Mouse (Mus musculus) myocyte (in vitro differentiated cells): Measurements from ENCODE around the gene Iqgap2. TPM values are rescaled to one million over a fixed set of nuclear protein-coding genes. Genes with fewer than 3 reads are reported as not detected.

ENCODE experiments used
- H3K27me3 ChIP-seq: one replicate; pipeline ENCODE4 v1.6.1; 2011; ENCODE audit not compliant: control insufficient read depth, insufficient read depth, insufficient read length
- H3K36me3 ChIP-seq: one replicate; pipeline ENCODE4 v1.6.1; 2011; ENCODE audit not compliant: control insufficient read depth, insufficient read depth
- H3K4me2 ChIP-seq: one replicate; pipeline ENCODE4 v1.6.1; 2011; ENCODE audit warnings: low read depth, control low read depth
- H3K4me3 ChIP-seq: one replicate; pipeline ENCODE4 v1.5.1; 2011; ENCODE audit warnings: mild to moderate bottlenecking, control low read depth, moderate library complexity
- H3K79me2 ChIP-seq: one replicate; pipeline ENCODE4 v1.6.1; 2011; ENCODE audit not compliant: control insufficient read depth, insufficient read depth
- H3ac ChIP-seq: one replicate; pipeline ENCODE4 v1.6.1; 2011; ENCODE audit not compliant: control insufficient read depth, insufficient read length
- CEBPB ChIP-seq: IDR thresholded peaks from 2 replicates; pipeline ENCODE4 v1.6.1; 2011; ENCODE audit warnings: mild to moderate bottlenecking, moderate library complexity; ENCODE audit not compliant: poor library complexity, insufficient read depth, severe bottlenecking
- E2F4 ChIP-seq: IDR thresholded peaks from one replicate; pipeline ENCODE4 v1.6.1; 2011; ENCODE audit warnings: mild to moderate bottlenecking, control low read depth, moderate library complexity; ENCODE audit not compliant: insufficient read depth
- MAX ChIP-seq: IDR thresholded peaks from one replicate; pipeline ENCODE4 v1.6.1; 2011; ENCODE audit warnings: low read depth, mild to moderate bottlenecking, control low read depth
- MYOD1 ChIP-seq, 3 experiments: IDR thresholded peaks; one replicate each; pipeline ENCODE4 v1.6.1; 2011; ENCODE audit warnings: control low read depth in 2 of 3, low read depth in 2 of 3, mild to moderate bottlenecking in 2 of 3, moderate library complexity in 1 of 3; ENCODE audit not compliant: insufficient read length in 2 of 3, control insufficient read depth in 1 of 3
- MYOG ChIP-seq, 3 experiments: IDR thresholded peaks; one replicate each; pipeline ENCODE4 v1.6.1; 2011; ENCODE audit warnings: control low read depth in 2 of 3, low read depth in 2 of 3, mild to moderate bottlenecking in 2 of 3; ENCODE audit not compliant: insufficient read length in 2 of 3, control insufficient read depth in 1 of 3, insufficient read depth in 1 of 3
- POLR2A ChIP-seq: IDR thresholded peaks from one replicate; pipeline ENCODE4 v1.6.1; 2011; ENCODE audit warnings: low read depth, mild to moderate bottlenecking, control low read depth, moderate library complexity; ENCODE audit not compliant: insufficient read length
- POLR2AphosphoS2 ChIP-seq: IDR thresholded peaks from one replicate; pipeline ENCODE4 v1.6.1; 2011; ENCODE audit warnings: low read depth, control low read depth; ENCODE audit not compliant: insufficient read length
- REST ChIP-seq: IDR thresholded peaks from one replicate; pipeline ENCODE4 v1.6.1; 2011; ENCODE audit warnings: mild to moderate bottlenecking, control low read depth, moderate library complexity; ENCODE audit not compliant: insufficient read depth, insufficient read length
- SRF ChIP-seq: IDR thresholded peaks from one replicate; pipeline ENCODE4 v1.6.1; 2011; ENCODE audit warnings: low read depth; ENCODE audit not compliant: control insufficient read depth, insufficient read length
- TCF12 ChIP-seq: IDR thresholded peaks from one replicate; pipeline ENCODE4 v1.6.1; 2011; ENCODE audit warnings: mild to moderate bottlenecking, control low read depth; ENCODE audit not compliant: poor library complexity, insufficient read depth, severe bottlenecking
- TCF3 ChIP-seq: IDR thresholded peaks from one replicate; pipeline ENCODE4 v1.6.1; 2011; ENCODE audit warnings: low read depth, control low read depth; ENCODE audit not compliant: insufficient read length
- USF1 ChIP-seq: IDR thresholded peaks from one replicate; pipeline ENCODE4 v1.6.1; 2011; ENCODE audit warnings: low read depth, mild to moderate bottlenecking, control low read depth, moderate library complexity
- polyA plus RNA-seq: library from polyadenylated mRNA; unstranded; fragments of >200 nt; fragmentation: generic; extraction: Trizol; gene quantifications from one replicate; pipeline ENCODE4 v1.2.1, GENCODE M21; 2012; ENCODE audit warnings: missing spikeins

The Iqgap2 gene
- polyA plus RNA-seq, 1 experiment: 0.02 TPM

DNA sequence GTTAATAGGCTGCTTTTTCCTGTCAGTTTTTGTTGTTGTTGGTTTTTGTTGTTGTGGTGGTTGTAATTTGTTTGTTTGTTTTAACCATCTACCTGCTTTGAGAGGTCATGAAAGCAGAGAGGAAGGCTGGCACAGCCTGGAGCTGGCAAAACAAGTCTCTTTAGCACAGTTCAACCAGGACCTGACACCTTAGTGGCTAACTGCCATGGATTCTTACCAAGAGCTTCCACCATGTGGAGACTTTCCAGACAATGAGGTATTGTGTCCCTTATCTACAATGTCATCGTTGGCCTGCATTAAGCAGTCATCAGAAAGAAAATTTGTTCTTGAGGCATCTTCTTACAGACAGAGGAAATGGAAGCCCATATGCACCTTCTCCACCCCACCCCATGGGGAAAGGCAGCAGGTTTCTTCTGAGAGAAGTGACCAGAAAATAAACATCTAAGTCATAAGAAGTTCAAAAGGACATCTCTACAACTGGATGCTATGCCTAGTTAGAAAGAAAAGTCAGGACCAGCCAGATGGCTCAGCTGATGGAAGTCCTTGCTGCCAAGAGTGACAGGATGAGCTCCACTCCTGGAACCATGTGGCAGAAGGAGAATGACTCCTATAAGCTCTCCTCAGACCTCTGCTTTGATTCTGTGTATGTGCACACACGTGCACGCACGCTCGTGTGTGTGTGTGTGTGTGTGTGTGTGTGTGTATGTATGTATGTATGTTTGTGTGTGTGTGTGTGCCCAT is 113.9 kb downstream of the Iqgap2 start:
- H3K27me3 ChIP-seq: no peaks in the 10 kb centered on the region
- no peak overlapping the region for H3K4me3 ChIP-seq
- no peaks in the 10 kb centered on the region for H3K79me2 ChIP-seq

DNA sequence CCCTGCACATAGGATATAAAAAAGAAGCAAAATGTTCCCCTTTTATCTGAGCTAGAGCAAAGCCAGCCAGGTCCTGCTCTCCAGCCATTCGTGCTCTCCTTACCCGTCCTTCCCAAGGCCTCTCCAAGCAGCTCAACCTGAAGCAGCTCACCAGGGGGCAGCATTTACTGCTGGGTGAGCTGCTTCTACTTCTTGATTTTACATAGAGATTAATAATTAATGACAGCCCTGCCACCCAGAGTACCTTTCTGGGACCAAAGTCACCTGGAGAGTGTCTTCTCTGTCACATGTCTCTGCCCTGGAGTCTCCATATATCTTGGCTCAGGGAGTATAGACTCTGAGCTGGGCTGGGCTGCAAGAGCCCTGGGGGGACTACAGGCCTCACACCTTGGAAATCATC is 114.5 kb downstream of the Iqgap2 start:
- H3K4me3 ChIP-seq: no peak overlapping the region
- TF ChIP-seq USF1: no peak
- no peak for TF ChIP-seq POLR2A
- TF ChIP-seq REST: no peak
- TF ChIP-seq MAX: no peak
- TF ChIP-seq MYOG (IDR thresholded peaks at IDR 0.05; ENCODE audit: control insufficient read depth in 1 of 3, insufficient read depth in 1 of 3, insufficient read length in 2 of 3, low read depth in 2 of 3): no peak
- TF ChIP-seq MYOD1 (IDR thresholded peaks at IDR 0.05; ENCODE audit: control insufficient read depth in 1 of 3, insufficient read length in 2 of 3, low read depth in 2 of 3): no peak
- no peak for TF ChIP-seq E2F4
- TF ChIP-seq TCF3: no peak
- no peak for TF ChIP-seq TCF12
- no peak for TF ChIP-seq CEBPB
- no peak for TF ChIP-seq POLR2AphosphoS2
- TF ChIP-seq SRF: no peak
- no peaks in the 10 kb centered on the region for H3K27me3 ChIP-seq
- H3ac ChIP-seq: no peak overlapping the region
- no peak overlapping the region for H3K4me2 ChIP-seq
- no peaks in the 10 kb centered on the region for H3K36me3 ChIP-seq
- no peaks in the 10 kb centered on the region for H3K79me2 ChIP-seq

More for the DNA sequence above, 113.9 kb downstream of the Iqgap2 start:
- Histone ChIP-seq H3K4me2 (no peak overlapping the region), H3K36me3 (no peaks in the 10 kb centered on the region), H3ac (no peak overlapping the region)
- TF ChIP-seq E2F4: no peak
- TF ChIP-seq POLR2AphosphoS2: no peak
- TF ChIP-seq CEBPB: no peak
- no peak for TF ChIP-seq TCF3
- TF ChIP-seq USF1: no peak
- TF ChIP-seq POLR2A: no peak
- no peak for TF ChIP-seq MYOG (IDR thresholded peaks at IDR 0.05; ENCODE audit: control insufficient read depth in 1 of 3, insufficient read depth in 1 of 3, insufficient read length in 2 of 3, low read depth in 2 of 3)
- TF ChIP-seq MYOD1 (IDR thresholded peaks at IDR 0.05; ENCODE audit: control insufficient read depth in 1 of 3, insufficient read length in 2 of 3, low read depth in 2 of 3): no peak
- no peak for TF ChIP-seq REST
- TF ChIP-seq MAX: no peak
- TF ChIP-seq TCF12: no peak

DNA sequence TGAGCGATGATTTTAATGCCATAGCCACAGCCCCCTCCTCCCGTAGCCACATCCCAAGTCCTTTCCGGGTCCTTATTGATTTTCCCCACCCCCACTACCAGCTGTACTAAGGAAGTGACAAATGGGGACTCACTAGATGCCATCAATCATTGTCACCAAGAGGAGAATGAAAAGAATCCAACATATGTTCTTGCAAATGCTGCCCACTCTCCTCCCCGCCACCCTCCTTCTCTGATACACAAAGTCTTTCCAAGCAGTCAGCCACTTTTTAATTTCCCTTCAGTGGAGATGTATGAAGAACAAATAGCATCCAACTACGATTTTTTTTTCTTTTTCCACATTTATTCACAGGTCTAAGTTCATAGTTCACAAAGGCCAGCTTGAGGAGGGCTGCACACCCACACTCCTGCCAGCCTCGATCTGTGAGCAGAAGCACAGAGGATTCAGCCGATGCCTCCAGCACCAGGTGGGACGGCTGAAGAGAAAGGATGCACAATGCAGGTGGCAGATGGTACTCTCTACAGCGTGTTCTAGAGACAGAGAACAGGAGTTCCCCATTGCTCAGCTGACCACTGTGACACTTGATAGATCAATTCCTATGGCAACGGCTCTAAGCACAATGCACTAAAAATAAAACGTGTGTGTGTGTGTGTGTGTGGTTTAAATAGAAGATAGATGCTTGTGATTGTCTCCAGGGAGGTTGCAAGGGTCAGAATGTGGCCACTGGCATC is 116.6 kb downstream of the Iqgap2 start:
- Histone ChIP-seq H3K79me2 (no peaks in the 10 kb centered on the region), H3K27me3 (no peaks in the 10 kb centered on the region), H3K4me3 (no peak overlapping the region), H3K36me3 (no peaks in the 10 kb centered on the region), H3ac (no peak overlapping the region), H3K4me2 (no peak overlapping the region)
- TF ChIP-seq MYOD1 (IDR thresholded peaks at IDR 0.05; ENCODE audit: control insufficient read depth in 1 of 3, insufficient read length in 2 of 3, low read depth in 2 of 3) (no peak), SRF (no peak), MYOG (IDR thresholded peaks at IDR 0.05; ENCODE audit: control insufficient read depth in 1 of 3, insufficient read depth in 1 of 3, insufficient read length in 2 of 3, low read depth in 2 of 3) (no peak), REST (no peak)

DNA sequence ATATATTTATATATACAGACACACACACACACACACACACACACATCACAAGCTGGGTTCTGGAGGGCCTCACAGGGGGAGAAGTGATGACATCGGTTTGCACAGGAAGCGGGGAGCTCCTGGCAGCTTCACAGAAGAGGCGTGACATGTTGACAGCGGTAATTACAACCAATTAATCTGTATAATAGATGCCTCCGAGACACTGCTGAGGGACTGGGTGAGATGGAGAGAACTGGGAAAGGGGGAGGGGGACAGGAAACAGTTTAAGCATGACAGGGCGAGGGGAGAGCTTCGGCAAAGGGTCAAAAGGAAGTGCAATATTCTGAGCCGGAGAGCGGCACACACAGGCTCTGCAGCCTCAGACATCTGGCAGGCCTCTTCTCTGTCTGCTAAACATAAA is 126.7 kb downstream of the Iqgap2 start:
- Histone ChIP-seq H3K36me3 (no peaks in the 10 kb centered on the region), H3K27me3 (no peaks in the 10 kb centered on the region), H3K79me2 (no peaks in the 10 kb centered on the region), H3ac (no peak overlapping the region), H3K4me3 (no peak overlapping the region), H3K4me2 (no peak overlapping the region)
- TF ChIP-seq MYOG (IDR thresholded peaks at IDR 0.05; ENCODE audit: control insufficient read depth in 1 of 3, insufficient read depth in 1 of 3, insufficient read length in 2 of 3, low read depth in 2 of 3) (no peak), POLR2A (no peak), USF1 (no peak), MAX (no peak), TCF3 (no peak), E2F4 (no peak), SRF (no peak), REST (no peak)
